Mouse (Mus musculus) neural tube, postnatal 0 days (tissue): ENCODE results near the gene Mymk. TPM values are rescaled to one million over a fixed set of nuclear protein-coding genes. Genes with fewer than 3 reads are reported as not detected.

ENCODE experiments used
- polyA plus RNA-seq: library from polyadenylated mRNA; unstranded; fragments of >200 nt; fragmentation: Nextera tagmentation; extraction: Ambion mirVana; gene quantifications from 2 replicates; pipeline ENCODE4 v1.2.1, GENCODE M21; 2015

Gene Mymk
- polyA plus RNA-seq: not detected in 2 replicates

GRCm38 (mm10) chr2:27071978-27072377 is at the start of gene Mymk:
TSS of gene Mymk (minus strand) at chr2:27072179.

GRCm38 (mm10) chr2:27079152-27079584 is 7.2 kb upstream of the Mymk start, which contains the start of gene Adamtsl2:
TSS of gene Adamtsl2 (plus strand) at chr2:27079379.

GRCm38 (mm10) chr2:27027618-27028436 is 44.2 kb downstream of the Mymk start, which contains the start of gene Slc2a6:
TSS of gene Slc2a6 (minus strand) at chr2:27027998.

Other genes with a start within 250 kb of the Mymk start
- not detected in 2 replicates for gene Abo, start 207.2 kb downstream of the Mymk start, polyA plus RNA-seq
- 21.4 and 24.1 TPM in 2 replicates for gene Surf6, start 169.3 kb downstream of the Mymk start, polyA plus RNA-seq
- 87.1 and 97.3 TPM in 2 replicates for gene Med22, start 161.5 kb downstream of the Mymk start, polyA plus RNA-seq
- 397 and 408 TPM in 2 replicates for gene Rpl7a, start 161.4 kb downstream of the Mymk start, polyA plus RNA-seq
- 52.4 and 56.1 TPM in 2 replicates for gene Surf2, start 155.8 kb downstream of the Mymk start, polyA plus RNA-seq
- gene Surf1, start 155.6 kb downstream of the Mymk start, polyA plus RNA-seq: 119 and 120 TPM in 2 replicates
- 102 and 103 TPM in 2 replicates for gene Surf4, start 138.3 kb downstream of the Mymk start, polyA plus RNA-seq
- gene Stkld1, start 138.1 kb downstream of the Mymk start, polyA plus RNA-seq: 0.06 and 0.68 TPM in 2 replicates
- 29.3 and 30.3 TPM in 2 replicates for gene Rexo4, start 107.8 kb downstream of the Mymk start, polyA plus RNA-seq
- gene Adamts13, start 98.8 kb downstream of the Mymk start, polyA plus RNA-seq: 0.05 and 0.59 TPM in 2 replicates
- gene Cacfd1, start 62.3 kb downstream of the Mymk start, polyA plus RNA-seq: 85.5 and 93.0 TPM in 2 replicates
- 23.8 and 25.0 TPM in 2 replicates for gene Slc2a6, start 44.2 kb downstream of the Mymk start, polyA plus RNA-seq
- gene Adamtsl2, start 7.2 kb upstream of the Mymk start, polyA plus RNA-seq: 4.7 and 4.9 TPM in 2 replicates
- 19.7 and 21.8 TPM in 2 replicates for gene Fam163b, start 70.3 kb upstream of the Mymk start, polyA plus RNA-seq
- gene Dbh, start 93.1 kb upstream of the Mymk start, polyA plus RNA-seq: 0.11 and 0.17 TPM in 2 replicates
- 9.7 and 10.4 TPM in 2 replicates for gene Sardh, start 176.2 kb upstream of the Mymk start, polyA plus RNA-seq